Mouse (Mus musculus) myocyte (in vitro differentiated cells): ENCODE measurements around the gene Apln. TPM values are rescaled to one million over a fixed set of nuclear protein-coding genes. Genes with fewer than 3 reads are reported as not detected.
A peak's percentile ranks its signal among the peaks of the same experiment; 100 is the strongest.

Source experiments
- H3K27me3 ChIP-seq: one replicate; pipeline ENCODE4 v1.6.1; 2011; ENCODE audit not compliant: control insufficient read depth, insufficient read depth, insufficient read length
- H3K36me3 ChIP-seq: one replicate; pipeline ENCODE4 v1.6.1; 2011; ENCODE audit not compliant: control insufficient read depth, insufficient read depth
- H3K4me2 ChIP-seq: one replicate; pipeline ENCODE4 v1.6.1; 2011; ENCODE audit warnings: low read depth, control low read depth
- H3K4me3 ChIP-seq: one replicate; pipeline ENCODE4 v1.5.1; 2011; ENCODE audit warnings: mild to moderate bottlenecking, control low read depth, moderate library complexity
- H3K79me2 ChIP-seq: one replicate; pipeline ENCODE4 v1.6.1; 2011; ENCODE audit not compliant: control insufficient read depth, insufficient read depth
- H3ac ChIP-seq: one replicate; pipeline ENCODE4 v1.6.1; 2011; ENCODE audit not compliant: control insufficient read depth, insufficient read length
- CEBPB ChIP-seq: IDR thresholded peaks from 2 replicates; pipeline ENCODE4 v1.6.1; 2011; ENCODE audit warnings: mild to moderate bottlenecking, moderate library complexity; ENCODE audit not compliant: poor library complexity, insufficient read depth, severe bottlenecking
- E2F4 ChIP-seq: IDR thresholded peaks from one replicate; pipeline ENCODE4 v1.6.1; 2011; ENCODE audit warnings: mild to moderate bottlenecking, control low read depth, moderate library complexity; ENCODE audit not compliant: insufficient read depth
- MAX ChIP-seq: IDR thresholded peaks from one replicate; pipeline ENCODE4 v1.6.1; 2011; ENCODE audit warnings: low read depth, mild to moderate bottlenecking, control low read depth
- MYOD1 ChIP-seq, 3 experiments: IDR thresholded peaks; one replicate each; pipeline ENCODE4 v1.6.1; 2011; ENCODE audit warnings: control low read depth in 2 of 3, low read depth in 2 of 3, mild to moderate bottlenecking in 2 of 3, moderate library complexity in 1 of 3; ENCODE audit not compliant: insufficient read length in 2 of 3, control insufficient read depth in 1 of 3
- MYOG ChIP-seq, 3 experiments: IDR thresholded peaks; one replicate each; pipeline ENCODE4 v1.6.1; 2011; ENCODE audit warnings: control low read depth in 2 of 3, low read depth in 2 of 3, mild to moderate bottlenecking in 2 of 3; ENCODE audit not compliant: insufficient read length in 2 of 3, control insufficient read depth in 1 of 3, insufficient read depth in 1 of 3
- POLR2A ChIP-seq: IDR thresholded peaks from one replicate; pipeline ENCODE4 v1.6.1; 2011; ENCODE audit warnings: low read depth, mild to moderate bottlenecking, control low read depth, moderate library complexity; ENCODE audit not compliant: insufficient read length
- POLR2AphosphoS2 ChIP-seq: IDR thresholded peaks from one replicate; pipeline ENCODE4 v1.6.1; 2011; ENCODE audit warnings: low read depth, control low read depth; ENCODE audit not compliant: insufficient read length
- REST ChIP-seq: IDR thresholded peaks from one replicate; pipeline ENCODE4 v1.6.1; 2011; ENCODE audit warnings: mild to moderate bottlenecking, control low read depth, moderate library complexity; ENCODE audit not compliant: insufficient read depth, insufficient read length
- SRF ChIP-seq: IDR thresholded peaks from one replicate; pipeline ENCODE4 v1.6.1; 2011; ENCODE audit warnings: low read depth; ENCODE audit not compliant: control insufficient read depth, insufficient read length
- TCF12 ChIP-seq: IDR thresholded peaks from one replicate; pipeline ENCODE4 v1.6.1; 2011; ENCODE audit warnings: mild to moderate bottlenecking, control low read depth; ENCODE audit not compliant: poor library complexity, insufficient read depth, severe bottlenecking
- TCF3 ChIP-seq: IDR thresholded peaks from one replicate; pipeline ENCODE4 v1.6.1; 2011; ENCODE audit warnings: low read depth, control low read depth; ENCODE audit not compliant: insufficient read length
- USF1 ChIP-seq: IDR thresholded peaks from one replicate; pipeline ENCODE4 v1.6.1; 2011; ENCODE audit warnings: low read depth, mild to moderate bottlenecking, control low read depth, moderate library complexity
- polyA plus RNA-seq: library from polyadenylated mRNA; unstranded; fragments of >200 nt; fragmentation: generic; extraction: Trizol; gene quantifications from one replicate; pipeline ENCODE4 v1.2.1, GENCODE M21; 2012; ENCODE audit warnings: missing spikeins

Gene Apln
- polyA plus RNA-seq = 2.4 TPM

DNA sequence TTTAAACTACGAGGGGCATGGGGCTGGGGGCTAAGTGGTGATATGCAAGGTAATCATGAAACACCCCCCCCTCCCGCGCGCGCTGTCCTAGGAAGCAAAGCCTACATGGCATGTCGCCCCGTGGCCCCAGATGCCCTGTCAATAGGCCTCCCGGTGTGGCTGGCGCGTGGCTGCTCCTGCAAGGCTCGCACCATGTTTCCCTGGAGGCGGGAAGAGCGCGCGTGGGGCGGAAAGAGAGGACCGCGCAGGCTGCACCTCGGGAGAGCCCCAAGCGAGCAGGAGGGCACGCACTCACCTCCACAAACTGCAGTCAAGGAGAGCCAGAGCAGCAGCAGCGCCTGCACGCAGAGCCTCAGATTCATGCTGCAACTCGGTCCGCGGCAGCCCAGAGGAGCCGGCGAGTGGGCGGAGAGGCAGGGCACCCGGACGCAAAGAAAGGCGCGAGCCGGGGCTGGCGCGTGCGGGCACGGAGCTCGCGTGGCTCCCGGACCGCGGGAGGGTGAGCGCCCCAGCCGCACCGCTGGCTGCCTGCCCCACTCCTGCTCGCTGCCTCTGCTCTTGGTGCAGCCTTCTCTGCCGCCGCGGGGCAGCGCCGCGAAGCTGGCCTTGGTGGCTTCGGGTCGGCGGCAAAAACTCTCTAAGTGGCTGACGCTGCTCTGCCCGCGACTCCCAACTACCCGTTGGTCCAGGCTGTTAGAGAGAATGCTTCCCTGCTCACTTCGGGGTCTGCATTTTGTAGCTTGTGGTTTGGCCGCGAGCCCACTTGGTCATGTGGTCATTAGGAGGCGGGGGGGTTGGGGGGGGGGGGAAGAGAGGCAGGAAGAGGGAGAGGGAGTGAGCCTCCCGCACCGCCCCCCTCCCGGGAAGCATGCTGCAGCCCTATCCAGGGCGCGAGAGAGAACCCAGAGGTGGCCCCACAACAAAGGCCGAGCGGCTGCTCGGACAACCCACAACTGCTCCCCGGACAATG is at the start of gene Apln:
Gene Apln, minus strand, starts transcription at position 710 of the 970 bp plus-strand sequence.
- Histone ChIP-seq H3K4me2 (peak within 1 kb of the TSS; percentile 65), H3K79me2 (no peaks in the 10 kb centered on the region), H3ac (no peak within 1 kb of the TSS), H3K27me3 (no peaks in the 10 kb centered on the region), H3K36me3 (no peaks in the 10 kb centered on the region), H3K4me3 (peak within 1 kb of the TSS; percentile 21)
- no peak for TF ChIP-seq TCF12
- no peak for TF ChIP-seq POLR2A
- TF ChIP-seq MYOG (IDR thresholded peaks at IDR 0.05; ENCODE audit: control insufficient read depth in 1 of 3, insufficient read depth in 1 of 3, insufficient read length in 2 of 3, low read depth in 2 of 3) = peak in 1 of 3 experiments; percentile 7

DNA sequence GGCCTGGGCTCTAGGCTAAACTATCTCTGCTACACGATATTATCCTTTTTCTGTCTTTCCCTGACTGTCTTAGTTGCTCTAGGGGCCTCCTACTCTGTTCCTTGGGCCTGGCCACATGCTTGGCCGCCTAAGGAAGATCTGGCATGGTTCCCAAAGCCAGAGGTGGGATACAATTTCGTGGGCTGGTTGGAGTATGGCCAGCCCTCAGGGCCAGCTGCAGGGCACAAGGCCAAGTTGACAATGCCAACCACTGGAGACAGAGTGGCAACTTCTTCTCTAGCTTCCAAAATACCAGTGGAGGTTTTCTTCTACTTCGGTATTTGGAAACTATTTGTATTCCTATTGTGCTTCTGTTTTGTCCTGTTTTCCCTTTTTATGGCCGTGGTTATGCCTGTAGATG is 47.7 kb upstream of the Apln start:
- Histone ChIP-seq H3K4me3 (no peak overlapping the region), H3K27me3 (no peaks in the 10 kb centered on the region), H3K36me3 (no peaks in the 10 kb centered on the region), H3K4me2 (peak overlapping the region; percentile 73), H3K79me2 (no peaks in the 10 kb centered on the region), H3ac (no peak overlapping the region)
- no peak for TF ChIP-seq E2F4
- TF ChIP-seq MYOG (IDR thresholded peaks at IDR 0.05; ENCODE audit: control insufficient read depth in 1 of 3, insufficient read depth in 1 of 3, insufficient read length in 2 of 3, low read depth in 2 of 3) = peak in 1 of 3 experiments; percentile 60
- TF ChIP-seq MYOD1 (IDR thresholded peaks at IDR 0.05; ENCODE audit: control insufficient read depth in 1 of 3, insufficient read length in 2 of 3, low read depth in 2 of 3) = peak in 2 of 3 experiments; percentile 80 to 85
- TF ChIP-seq MAX = no peak
- no peak for TF ChIP-seq CEBPB
- TF ChIP-seq SRF = no peak

DNA sequence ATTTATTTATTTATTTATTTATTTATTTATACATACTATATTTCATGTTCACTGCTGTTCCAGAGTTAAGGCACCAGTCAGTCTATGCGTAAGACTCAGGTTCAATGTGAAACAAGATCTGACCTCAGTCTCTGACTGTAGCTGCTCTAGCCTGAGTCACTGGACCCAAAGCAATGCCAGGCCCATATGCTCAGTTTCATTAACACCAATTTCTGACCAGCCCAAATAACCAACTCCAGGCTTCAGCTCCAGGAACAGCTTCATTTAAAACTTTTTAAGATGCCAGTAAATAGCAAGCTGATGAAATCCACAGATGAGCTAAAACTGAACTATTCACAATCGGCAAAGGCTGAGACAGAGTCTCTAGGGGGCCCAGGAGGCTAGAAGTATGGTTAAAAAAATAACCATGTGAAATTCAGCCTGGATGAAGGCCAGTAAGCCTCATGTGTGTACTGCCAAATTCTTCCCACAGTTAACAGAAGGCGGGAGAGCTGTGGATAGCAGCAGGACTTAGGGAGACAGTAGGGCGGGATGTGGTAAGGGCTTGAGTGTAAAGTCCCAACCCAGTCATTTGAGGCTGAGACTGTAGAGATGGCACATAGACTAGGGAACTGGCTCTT is 42.3 kb upstream of the Apln start:
- Histone ChIP-seq H3K36me3 (no peaks in the 10 kb centered on the region), H3K4me2 (peak overlapping the region; percentile 50), H3K4me3 (no peak overlapping the region), H3K27me3 (no peaks in the 10 kb centered on the region), H3K79me2 (no peaks in the 10 kb centered on the region), H3ac (no peak overlapping the region)
- TF ChIP-seq MAX (no peak), TCF3 (no peak), REST (no peak), USF1 (no peak), CEBPB (no peak), E2F4 (no peak), MYOD1 (IDR thresholded peaks at IDR 0.05; ENCODE audit: control insufficient read depth in 1 of 3, insufficient read length in 2 of 3, low read depth in 2 of 3) (no peak), SRF (no peak), MYOG (IDR thresholded peaks at IDR 0.05; ENCODE audit: control insufficient read depth in 1 of 3, insufficient read depth in 1 of 3, insufficient read length in 2 of 3, low read depth in 2 of 3) (no peak), POLR2AphosphoS2 (no peak), POLR2A (no peak), TCF12 (no peak)

DNA sequence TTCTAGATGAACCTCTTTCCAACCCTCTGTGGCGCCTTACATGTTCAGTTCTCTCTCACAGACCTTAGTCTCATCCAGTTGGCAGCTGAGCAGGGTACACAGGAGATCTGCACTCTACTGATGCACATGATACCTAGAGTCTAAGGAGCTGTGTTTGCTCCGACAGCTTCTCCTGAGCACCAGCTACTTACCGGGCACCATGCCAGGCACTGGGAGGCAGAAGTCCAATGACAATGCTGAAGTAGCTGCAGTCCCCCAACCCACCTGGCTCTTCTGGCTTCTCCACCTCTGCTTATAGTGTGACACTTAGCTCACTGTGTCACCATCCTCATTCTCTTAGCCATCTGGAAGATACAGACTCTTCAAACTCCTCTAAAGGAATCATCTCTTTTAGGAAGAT is 40.0 kb upstream of the Apln start:
- H3K27me3 ChIP-seq = no peaks in the 10 kb centered on the region
- no peak overlapping the region for H3K4me3 ChIP-seq
- H3K79me2 ChIP-seq = no peaks in the 10 kb centered on the region
- H3ac ChIP-seq = no peak overlapping the region
- TF ChIP-seq MYOD1 (IDR thresholded peaks at IDR 0.05; ENCODE audit: control insufficient read depth in 1 of 3, insufficient read length in 2 of 3, low read depth in 2 of 3) (no peak), CEBPB (no peak), TCF12 (no peak), MYOG (IDR thresholded peaks at IDR 0.05; ENCODE audit: control insufficient read depth in 1 of 3, insufficient read depth in 1 of 3, insufficient read length in 2 of 3, low read depth in 2 of 3) (no peak), TCF3 (no peak)
- H3K4me2 ChIP-seq = no peak overlapping the region
- H3K36me3 ChIP-seq = no peaks in the 10 kb centered on the region

DNA sequence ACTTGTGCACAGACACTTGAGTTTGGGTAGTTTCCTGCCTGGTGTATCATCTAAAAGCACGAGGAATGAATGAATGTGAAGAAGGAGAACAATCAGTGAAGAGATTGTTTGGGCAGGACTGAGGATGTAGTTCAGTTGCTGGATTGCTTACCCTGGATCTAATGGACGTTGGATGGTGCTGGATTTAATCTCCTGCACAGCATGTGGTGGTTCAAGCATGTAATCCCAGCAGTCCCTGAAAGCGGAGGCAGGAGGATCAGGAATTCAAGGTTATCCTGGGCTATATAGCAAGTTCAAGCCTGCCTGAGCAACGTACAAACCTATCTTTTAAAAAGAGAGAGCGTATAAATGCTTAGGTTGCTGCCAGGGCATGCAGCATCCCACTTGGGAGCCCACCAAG is 37.7 kb upstream of the Apln start:
- Histone ChIP-seq H3K36me3 (no peaks in the 10 kb centered on the region), H3K27me3 (no peaks in the 10 kb centered on the region), H3K4me3 (no peak overlapping the region), H3K4me2 (no peak overlapping the region), H3ac (no peak overlapping the region), H3K79me2 (no peaks in the 10 kb centered on the region)
- no peak for TF ChIP-seq REST
- no peak for TF ChIP-seq SRF
- TF ChIP-seq MYOD1 (IDR thresholded peaks at IDR 0.05; ENCODE audit: control insufficient read depth in 1 of 3, insufficient read length in 2 of 3, low read depth in 2 of 3) = no peak
- no peak for TF ChIP-seq POLR2A
- TF ChIP-seq E2F4 = no peak
- no peak for TF ChIP-seq TCF12
- no peak for TF ChIP-seq MYOG (IDR thresholded peaks at IDR 0.05; ENCODE audit: control insufficient read depth in 1 of 3, insufficient read depth in 1 of 3, insufficient read length in 2 of 3, low read depth in 2 of 3)
- no peak for TF ChIP-seq USF1
- TF ChIP-seq POLR2AphosphoS2 = no peak
- TF ChIP-seq CEBPB = no peak
- no peak for TF ChIP-seq MAX
- TF ChIP-seq TCF3 = no peak
